Mouse (Mus musculus): ENCODE measurements around the gene Tmem63a.
"Not testable (repeated sequence)": the region's sequence is repeated elsewhere in the genome, so short reads cannot be mapped to it uniquely, and the experiment has no call there.

Tmem63a gene

DNA sequence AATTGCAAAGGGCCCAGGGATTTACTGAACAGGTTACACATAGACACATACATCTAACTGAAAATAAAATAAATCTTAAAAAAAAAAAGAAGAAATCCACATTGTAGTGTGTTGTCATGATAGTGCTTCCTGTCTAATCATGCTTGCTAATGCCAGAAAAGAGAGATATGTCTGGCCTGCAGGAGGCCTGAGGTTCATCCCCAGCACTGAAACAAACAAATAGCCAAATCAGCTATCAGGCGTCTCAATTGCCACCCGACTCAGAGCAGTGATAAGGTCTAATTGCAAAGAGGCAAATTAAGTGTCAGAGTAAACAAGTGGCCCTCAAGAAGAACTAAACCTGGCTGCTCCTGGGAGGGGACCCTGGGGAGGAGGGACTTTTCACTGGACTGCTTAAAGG lies 12.5 kb upstream of the Tmem63a start:
- no peak for DNase-seq

DNA sequence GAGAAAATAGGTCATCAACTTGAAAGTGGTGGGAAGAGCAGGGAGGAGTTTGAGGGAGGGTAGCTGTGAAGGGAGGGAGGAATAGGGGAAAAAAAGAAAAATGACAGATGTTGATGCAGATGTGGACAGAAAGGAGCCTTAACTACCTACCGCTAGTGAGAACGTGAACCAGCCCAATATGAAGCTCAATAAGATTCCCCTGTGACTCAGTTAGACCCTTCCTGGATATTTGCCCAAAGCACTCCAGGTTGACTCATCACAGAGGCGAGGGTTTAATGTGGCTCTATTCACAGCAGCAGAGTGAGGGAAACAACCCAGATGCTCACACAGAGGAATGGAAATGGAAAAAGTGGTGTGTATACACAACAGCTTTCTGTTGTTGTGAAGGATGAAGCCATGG lies 11.0 kb upstream of the Tmem63a start:
- DNase-seq, result no peak

DNA sequence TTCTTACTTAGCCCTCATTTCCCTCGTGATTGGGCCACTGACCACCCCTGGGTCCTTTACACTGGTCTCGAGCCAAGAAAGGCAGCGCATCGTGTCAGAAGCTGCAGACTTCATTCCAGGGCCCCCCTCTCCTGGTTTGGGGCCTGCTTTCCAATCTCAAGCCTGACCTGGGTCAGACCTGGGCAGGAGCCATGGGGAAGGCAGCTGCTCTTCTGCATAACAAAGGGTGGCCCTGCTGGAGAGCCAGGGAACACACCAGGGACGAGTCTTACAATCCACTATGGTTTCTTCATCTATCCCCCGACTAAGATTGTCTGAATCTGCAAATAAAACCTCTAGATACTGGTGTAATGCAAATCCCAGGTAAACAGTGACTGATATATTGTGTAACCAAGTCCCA lies 8.5 kb upstream of the Tmem63a start:
- DNase-seq, result no peak

DNA sequence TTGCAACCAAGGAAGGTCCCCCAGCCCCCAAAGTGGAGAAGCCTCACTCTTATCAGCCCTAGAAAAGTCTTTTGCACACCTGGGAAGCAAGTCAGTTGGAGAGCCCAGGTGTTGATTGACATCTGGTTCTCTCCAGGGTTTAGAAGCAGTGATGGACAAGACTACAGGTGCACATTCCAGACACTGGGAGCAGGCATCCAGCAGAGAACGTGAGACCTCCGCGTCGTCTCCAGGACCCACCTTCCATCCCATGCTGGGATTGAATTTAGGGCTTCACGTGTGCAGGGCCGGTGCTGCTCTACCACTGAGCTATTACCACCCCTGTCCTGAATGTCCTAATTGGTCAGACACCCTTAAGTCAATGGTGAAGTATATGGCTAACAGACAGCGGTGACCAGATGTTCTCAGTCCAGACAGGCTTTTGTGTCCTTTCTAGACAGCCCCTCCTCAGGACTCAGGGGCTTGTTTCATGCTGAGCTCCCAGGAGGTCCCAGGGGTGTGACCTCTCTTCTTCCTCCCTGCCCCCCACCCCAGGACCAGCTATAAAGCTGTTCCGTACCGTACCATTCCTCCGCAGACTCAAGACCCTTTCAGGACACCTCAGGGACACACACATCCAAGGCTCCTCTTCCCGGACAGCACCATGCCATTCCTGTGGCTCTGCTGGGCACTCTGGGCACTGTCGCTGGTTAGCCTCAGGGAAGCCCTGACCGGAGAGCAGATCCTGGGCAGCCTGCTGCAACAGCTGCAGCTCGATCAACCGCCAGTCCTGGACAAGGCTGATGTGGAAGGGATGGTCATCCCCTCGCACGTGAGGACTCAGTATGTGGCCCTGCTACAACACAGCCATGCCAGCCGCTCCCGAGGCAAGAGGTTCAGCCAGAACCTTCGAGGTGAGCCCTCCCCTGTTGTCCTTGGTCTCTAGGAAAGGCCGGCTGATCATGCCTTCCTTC lies 7.4 kb upstream of the Tmem63a start, which contains the start of gene Lefty1:
Lefty1 (plus strand) TSS at position 556 of the 953 bp plus-strand sequence.
- no peak for DNase-seq

DNA sequence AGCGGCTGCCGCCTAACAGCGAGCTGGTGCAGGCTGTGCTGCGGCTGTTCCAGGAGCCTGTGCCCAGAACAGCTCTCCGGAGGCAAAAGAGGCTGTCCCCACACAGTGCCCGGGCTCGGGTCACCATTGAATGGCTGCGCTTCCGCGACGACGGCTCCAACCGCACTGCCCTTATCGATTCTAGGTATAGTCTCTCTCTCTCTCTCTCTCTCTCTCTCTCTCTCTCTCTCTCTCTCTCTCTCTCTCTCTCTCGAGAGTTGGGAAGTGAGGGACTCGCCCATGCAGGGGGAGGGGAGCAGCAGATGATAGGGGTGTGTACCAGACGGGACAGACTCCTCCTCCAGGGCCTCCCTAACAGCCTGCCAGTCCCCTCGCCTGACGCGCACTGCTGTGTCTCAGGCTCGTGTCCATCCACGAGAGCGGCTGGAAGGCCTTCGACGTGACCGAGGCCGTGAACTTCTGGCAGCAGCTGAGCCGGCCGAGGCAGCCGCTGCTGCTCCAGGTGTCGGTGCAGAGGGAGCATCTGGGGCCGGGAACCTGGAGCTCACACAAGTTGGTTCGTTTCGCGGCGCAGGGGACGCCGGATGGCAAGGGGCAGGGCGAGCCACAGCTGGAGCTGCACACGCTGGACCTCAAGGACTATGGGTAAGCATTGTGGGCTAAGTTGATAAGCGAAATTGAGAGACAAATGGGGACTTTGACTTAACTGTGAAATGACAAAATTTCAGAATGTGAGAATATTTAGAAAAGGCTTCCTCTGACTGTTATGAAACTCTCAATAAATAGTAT lies 5.3 kb upstream of the Tmem63a start:
- not testable (repeated sequence) for DNase-seq

GRCm38 (mm10) chr1:180937631-180938030 lies 4.5 kb upstream of the Tmem63a start:
- DNase-seq, result not testable (repeated sequence)

DNA sequence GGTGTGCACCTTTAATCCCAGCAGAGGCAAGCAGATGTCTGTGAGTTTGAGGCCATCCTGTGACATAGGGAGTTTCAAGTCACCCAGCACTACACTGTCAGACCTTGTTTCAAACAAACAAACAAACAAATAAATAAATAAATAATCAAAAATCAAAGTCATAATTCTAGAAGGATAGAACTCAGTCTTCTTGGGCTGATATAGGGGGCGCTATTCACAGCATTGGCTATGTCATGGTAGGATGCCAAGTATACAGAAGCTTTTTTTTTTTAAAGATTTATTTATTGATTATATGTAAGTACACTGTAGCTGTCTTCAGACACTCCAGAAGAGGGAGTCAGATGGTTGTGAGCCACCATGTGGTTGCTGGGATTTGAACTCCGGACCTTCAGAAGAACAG lies 3.4 kb upstream of the Tmem63a start:
- DNase-seq, result not testable (repeated sequence)

DNA sequence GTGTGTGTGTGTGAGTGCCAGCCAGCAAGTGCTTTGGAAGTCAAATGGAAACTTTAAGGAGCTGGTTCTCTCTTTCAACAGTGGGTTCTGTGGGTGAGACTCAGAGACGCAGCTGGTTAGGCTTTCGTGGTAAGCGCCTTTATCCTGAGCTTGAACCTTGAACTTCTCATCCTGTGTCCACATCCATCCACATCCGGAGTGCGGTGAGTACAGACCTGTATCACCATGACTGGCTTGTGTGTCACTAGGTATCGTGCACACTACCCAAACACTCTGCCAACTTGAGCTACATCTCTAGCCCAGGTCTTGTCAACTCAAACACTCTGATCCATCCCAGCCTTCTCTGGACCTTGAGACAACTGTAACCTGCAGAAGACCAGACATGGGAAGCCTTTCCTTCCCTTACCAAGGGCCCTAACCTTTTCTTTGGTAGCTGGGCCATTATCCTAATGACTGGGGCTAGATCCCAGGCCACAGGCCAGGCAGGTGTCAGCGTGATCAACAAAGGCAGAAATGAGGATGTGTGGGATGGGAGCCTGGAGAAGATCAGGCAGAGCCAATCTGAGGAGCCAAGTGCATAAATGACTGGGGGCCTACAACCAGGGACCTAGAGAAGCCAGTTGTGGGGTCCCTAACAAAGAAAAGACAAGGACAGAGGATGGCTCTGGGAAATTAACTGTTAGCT lies 1.2 kb upstream of the Tmem63a start:
- no peak for DNase-seq

GRCm38 (mm10) chr1:180941726-180942125 lies 418 bp upstream of the Tmem63a start:
- no peak for DNase-seq

- DNase-seq, result no peak
Measured at GRCm38 (mm10) chr1:180943032-180943644, 994 bp downstream of the Tmem63a start.

GRCm38 (mm10) chr1:180943896-180944295 lies 1.8 kb downstream of the Tmem63a start:
- no peak for DNase-seq

GRCm38 (mm10) chr1:180944553-180944952 lies 2.4 kb downstream of the Tmem63a start:
- DNase-seq, result no peak

DNA sequence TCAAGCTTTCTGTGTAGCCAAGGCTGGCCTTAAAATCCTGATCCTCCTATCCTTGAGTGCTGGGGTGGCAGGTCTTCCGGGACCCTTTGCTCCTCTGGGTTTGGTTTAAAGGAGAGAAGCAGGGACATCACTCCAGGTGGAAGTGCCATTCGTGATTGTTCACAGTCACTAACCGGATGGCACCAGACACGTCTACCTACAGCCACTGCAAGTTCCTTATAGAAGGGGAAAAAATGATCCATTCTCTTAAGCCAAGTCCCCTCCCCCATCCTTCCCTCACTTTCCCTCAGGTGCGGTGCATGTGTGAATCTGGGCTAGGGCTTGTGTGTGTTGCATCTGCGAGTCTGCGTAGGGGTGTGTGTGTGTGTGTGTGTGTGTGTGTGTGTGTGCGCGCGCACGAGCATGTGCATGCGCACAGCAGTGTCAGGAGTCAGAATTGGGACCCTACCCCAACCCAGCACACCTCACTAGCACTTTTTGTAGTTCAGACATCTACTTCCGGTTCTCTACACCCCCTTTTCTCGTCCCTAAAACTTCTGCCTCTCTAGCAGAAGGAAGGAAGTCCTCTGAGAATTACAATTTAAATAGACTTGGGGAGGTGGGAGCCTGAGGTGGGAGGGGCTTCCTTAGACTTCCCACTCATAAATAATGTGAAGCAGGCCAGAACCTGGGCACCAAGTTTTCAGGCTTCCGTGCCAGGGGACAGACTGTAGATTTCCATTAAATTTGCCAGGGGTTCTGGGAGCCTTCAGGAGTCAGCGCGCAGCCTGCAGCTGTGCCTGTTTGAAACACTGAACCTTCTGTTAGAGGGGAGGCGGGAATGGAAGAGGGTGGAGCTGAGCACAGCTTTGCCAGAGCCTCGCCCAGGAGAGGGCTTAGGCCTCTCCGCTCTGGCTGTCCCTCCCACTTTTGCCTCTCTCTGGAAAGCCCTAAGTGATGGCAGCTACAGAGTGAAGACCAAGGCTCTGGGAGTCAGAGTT lies 3.1 kb downstream of the Tmem63a start:
- no peak for DNase-seq

- DNase-seq, result no peak
Measured at GRCm38 (mm10) chr1:180946448-180946847, 4.3 kb downstream of the Tmem63a start.

- no peak for DNase-seq
Measured at GRCm38 (mm10) chr1:180952085-180952746, 10.1 kb downstream of the Tmem63a start.

DNA sequence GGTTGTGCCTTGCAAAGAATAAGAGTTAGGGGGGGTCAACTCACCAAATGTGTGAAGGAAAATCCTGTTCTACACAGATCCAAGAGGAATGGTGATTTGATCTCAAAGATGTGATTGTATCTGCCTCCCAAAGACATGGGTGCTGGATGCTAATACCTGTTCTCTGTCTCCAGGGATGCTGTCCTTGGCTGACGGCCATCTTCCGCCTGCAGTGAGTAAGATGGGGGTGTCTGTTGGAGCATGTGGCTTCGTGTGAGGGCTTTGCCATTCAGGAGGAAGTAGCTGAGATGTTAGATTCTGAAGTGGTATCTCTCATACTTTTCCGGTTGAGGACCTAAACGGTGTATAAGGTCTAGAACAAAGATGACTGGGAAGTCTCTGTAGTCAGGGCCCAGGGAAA lies 10.7 kb downstream of the Tmem63a start:
- no peak for DNase-seq

- DNase-seq, result no peak
Measured at GRCm38 (mm10) chr1:180956401-180956800, 14.3 kb downstream of the Tmem63a start.

DNA sequence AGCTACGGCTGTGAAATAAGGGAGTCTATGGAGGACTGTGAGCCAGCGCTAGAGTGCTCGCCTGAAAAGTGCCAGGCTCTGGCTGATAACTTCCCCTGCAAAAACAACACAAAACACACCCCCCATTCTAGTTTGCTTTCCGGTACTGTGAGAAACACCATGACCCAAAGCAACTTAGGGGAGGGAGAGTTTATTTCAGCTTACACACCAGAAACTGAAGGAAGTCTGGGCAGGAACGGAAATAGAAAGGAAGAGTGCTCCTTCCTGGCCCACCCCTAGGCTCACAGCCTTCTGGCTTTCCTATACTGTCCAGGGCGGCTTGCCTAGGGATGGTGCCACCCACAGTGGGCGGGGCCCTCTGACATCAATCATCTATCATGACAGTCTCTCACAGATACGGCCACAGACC lies 14.8 kb downstream of the Tmem63a start:
- no peak for DNase-seq

GRCm38 (mm10) chr1:180957989-180958388 lies 15.8 kb downstream of the Tmem63a start:
- no peak for DNase-seq

DNA sequence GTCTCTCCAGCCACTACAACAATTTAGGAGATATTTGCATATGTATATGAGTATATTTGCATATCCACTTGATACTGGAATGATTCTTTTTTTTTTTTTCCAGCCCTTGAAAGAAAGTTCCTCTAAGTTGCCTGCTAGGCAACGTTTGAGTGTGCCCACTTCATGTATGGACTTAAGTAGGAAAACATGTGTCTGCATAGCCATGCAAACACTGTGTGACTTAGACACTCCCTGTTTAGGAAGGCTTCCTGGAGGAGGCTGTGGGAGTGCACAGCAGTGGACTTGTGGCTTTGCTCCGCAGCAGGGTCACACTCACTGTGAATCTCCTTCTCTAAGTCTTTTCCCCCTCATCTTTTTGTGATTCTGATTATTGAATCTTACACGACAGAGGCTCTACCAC lies 16.7 kb downstream of the Tmem63a start:
- no peak for DNase-seq

DNA sequence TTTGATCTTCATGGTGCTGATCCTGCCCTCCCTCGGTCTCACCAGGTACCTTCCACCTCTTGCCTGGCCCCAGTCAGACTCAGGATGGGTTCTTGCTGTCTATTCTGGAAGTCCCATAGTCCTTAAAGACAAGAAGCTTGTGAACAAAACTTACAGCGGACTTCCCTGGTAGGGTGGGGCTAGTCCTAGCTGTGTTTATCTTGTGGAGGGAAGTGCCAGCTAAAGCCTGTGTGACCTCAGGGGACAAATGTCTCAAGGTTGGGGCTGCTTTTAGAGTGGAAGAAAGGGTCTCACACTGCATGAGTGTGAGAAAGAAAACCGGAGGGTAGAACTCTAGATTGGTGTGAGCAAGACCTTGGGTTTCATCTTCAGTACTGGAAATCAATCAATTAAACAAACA lies 23.6 kb downstream of the Tmem63a start:
- DNase-seq, result no peak

Measured in cerebellum, adult 8-10 months (tissue).